Mouse (Mus musculus): ENCODE data around the gene Dcst2.

GRCm38 (mm10) chr3:89349869-89350501, 11.8 kb upstream of the Dcst2 start, which contains the start of gene Adam15:
- TF ChIP-seq POLR2AphosphoS2 (IDR thresholded peaks at IDR 0.05; ENCODE audit: insufficient read length, low read depth) (peak; percentile 82), POLR2A (IDR thresholded peaks at IDR 0.05; ENCODE audit: insufficient read length, low read depth) (peak; percentile 73)
